Mouse (Mus musculus) embryonic facial prominence, embryonic 13.5 days (tissue): Measurements from ENCODE around the gene Foxp1. TPM values are rescaled to one million over a fixed set of nuclear protein-coding genes. Genes with fewer than 3 reads are reported as not detected.

ENCODE experiments used
- ATAC-seq: fragments of 200-750 bp; cut with Nextera tagmentation; 2 replicates; pipeline ENCODE4 v1.8.0; 2017; ENCODE audit warnings: low read depth; ENCODE audit not compliant: insufficient number of reproducible peaks, insufficient read depth, low FRiP score, low TSS enrichment
- H3K27ac ChIP-seq: fragments of 300-500 bp; sonication (generic); 2 replicates; pipeline ENCODE4 v1.5.1; 2015; ENCODE audit warnings: moderate library complexity, mild to moderate bottlenecking, inconsistent platforms
- H3K27me3 ChIP-seq: fragments of 300-500 bp; sonication (generic); 2 replicates; pipeline ENCODE4 v1.6.1; 2015; ENCODE audit warnings: mild to moderate bottlenecking, inconsistent platforms
- H3K36me3 ChIP-seq: fragments of 300-500 bp; sonication (generic); 2 replicates; pipeline ENCODE4 v1.6.1; 2015; ENCODE audit warnings: mild to moderate bottlenecking, inconsistent platforms
- H3K4me1 ChIP-seq: fragments of 300-500 bp; sonication (generic); 2 replicates; pipeline ENCODE4 v1.6.1; 2015; ENCODE audit warnings: inconsistent platforms
- H3K4me2 ChIP-seq: fragments of 300-500 bp; sonication (generic); 2 replicates; pipeline ENCODE4 v1.6.1; 2015; ENCODE audit warnings: moderate library complexity, mild to moderate bottlenecking, inconsistent platforms
- H3K4me3 ChIP-seq: fragments of 300-500 bp; sonication (generic); 2 replicates; pipeline ENCODE4 v1.5.1; 2015; ENCODE audit warnings: mild to moderate bottlenecking, inconsistent platforms
- H3K9ac ChIP-seq: fragments of 300-500 bp; sonication (generic); 2 replicates; pipeline ENCODE4 v1.6.1; 2015; ENCODE audit warnings: mild to moderate bottlenecking, inconsistent platforms
- H3K9me3 ChIP-seq: fragments of 300-500 bp; sonication (generic); 2 replicates; pipeline ENCODE4 v1.6.1; 2016; ENCODE audit warnings: inconsistent platforms
- WGBS: fragments of 180-500 bp; shearing (Covaris S2); methylation state at CpG from one replicate; pipeline ENCODE4 v1.1.7; 2015; ENCODE audit warnings: mixed read lengths; 5-methylcytosine and 5-hydroxymethylcytosine counted together
- polyA plus RNA-seq: library from polyadenylated mRNA; unstranded; fragments of >200 nt; fragmentation: Nextera tagmentation; extraction: Ambion mirVana; gene quantifications from 2 replicates; pipeline ENCODE4 v1.2.1, GENCODE M21; 2015

Foxp1 gene
- polyA plus RNA-seq, 1 experiment from 2014 or later = 66.7 TPM

DNA sequence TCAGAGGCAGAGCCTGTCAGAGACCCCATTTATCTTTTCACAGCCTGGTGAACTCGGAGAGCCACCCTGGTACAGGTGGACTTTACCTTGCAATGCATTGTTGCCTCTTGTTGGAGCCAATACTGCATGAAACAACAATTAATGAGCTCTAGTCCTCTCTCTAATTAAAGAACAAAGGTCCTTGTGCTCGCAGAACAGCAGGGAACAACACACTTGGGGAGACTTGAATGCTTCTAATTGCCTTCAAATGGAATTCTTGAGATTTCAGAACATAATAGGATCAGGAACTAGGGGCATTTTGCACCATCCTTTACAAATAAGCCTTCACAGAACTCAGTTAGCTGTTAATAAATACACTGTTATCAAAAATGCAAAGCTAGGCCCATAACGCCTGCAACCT is 418.6 kb downstream of the Foxp1 start:
- Histone ChIP-seq H3K27me3 (0 out of 2 replicates have a peak, but pooled peaks cover 7% of the 10 kb centered on the region), H3K4me3 (no peak overlapping the region), H3K4me1 (peaks cover 11% of the 10 kb centered on the region), H3K9me3 (no peaks in the 10 kb centered on the region), H3K4me2 (no peak overlapping the region), H3K9ac (no peak overlapping the region), H3K27ac (no peak overlapping the region), H3K36me3 (no peaks in the 10 kb centered on the region)
- ATAC-seq = no peak
- WGBS = 60% methylated on average over 3 of the region's 3 CpGs

DNA sequence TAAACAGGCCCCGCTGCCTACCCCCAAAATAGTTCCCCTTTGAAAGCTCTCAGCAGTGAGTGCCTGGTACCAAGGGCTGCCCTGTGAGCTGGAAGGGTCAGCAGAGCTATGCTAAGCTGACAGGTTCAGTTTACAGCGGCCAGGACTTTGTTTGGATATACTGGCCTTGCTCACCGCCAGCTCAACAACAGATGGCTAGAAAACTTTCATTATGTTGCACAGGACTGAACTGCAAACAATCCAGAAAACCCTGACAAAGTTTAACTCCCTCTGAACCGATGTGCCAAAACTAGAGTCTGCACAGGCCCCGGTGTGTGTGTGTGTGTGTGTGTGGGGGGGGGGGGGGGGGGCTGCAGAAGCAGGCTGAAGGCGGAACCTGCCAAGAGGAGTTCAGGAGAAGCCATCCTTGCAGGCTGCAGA is 421.0 kb downstream of the Foxp1 start:
- Histone ChIP-seq H3K27me3 (peaks cover 17% of the 10 kb centered on the region), H3K4me3 (no peak overlapping the region), H3K9ac (no peak overlapping the region; the same call in 1 of the 2 replicates), H3K9me3 (no peaks in the 10 kb centered on the region), H3K4me1 (peaks cover 19% of the 10 kb centered on the region), H3K27ac (no peak overlapping the region), H3K36me3 (no peaks in the 10 kb centered on the region), H3K4me2 (peak overlapping the region; percentile 37)
- WGBS = 7% methylated on average over 6 of the region's 6 CpGs
- ATAC-seq = no peak

DNA sequence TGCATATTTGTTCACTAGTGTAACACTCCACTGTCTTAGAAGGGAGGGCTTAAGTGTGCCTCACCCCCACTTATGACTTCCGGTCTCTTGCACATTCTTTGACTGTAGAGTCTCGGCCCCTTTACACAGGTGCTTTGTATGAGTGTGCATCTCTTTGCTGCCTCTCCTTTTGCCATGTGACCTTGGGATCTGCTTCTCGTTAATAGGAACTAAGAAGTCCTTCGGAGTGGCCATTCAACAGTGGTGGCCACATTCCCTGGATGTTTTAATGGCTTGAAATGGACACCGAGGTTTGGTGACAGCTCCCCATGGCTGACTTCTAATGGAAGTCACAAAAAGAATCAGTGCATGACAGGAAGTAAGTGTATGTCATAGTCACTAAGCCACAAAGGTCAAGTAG is 422.2 kb downstream of the Foxp1 start:
- Histone ChIP-seq H3K36me3 (no peaks in the 10 kb centered on the region), H3K4me3 (no peak overlapping the region), H3K27me3 (peaks cover 14% of the 10 kb centered on the region), H3K4me2 (no peak overlapping the region), H3K27ac (no peak overlapping the region), H3K4me1 (peaks cover 30% of the 10 kb centered on the region), H3K9ac (no peak overlapping the region), H3K9me3 (no peaks in the 10 kb centered on the region)
- ATAC-seq = no peak
- 27% methylated on average over 5 of the region's 5 CpGs for WGBS

DNA sequence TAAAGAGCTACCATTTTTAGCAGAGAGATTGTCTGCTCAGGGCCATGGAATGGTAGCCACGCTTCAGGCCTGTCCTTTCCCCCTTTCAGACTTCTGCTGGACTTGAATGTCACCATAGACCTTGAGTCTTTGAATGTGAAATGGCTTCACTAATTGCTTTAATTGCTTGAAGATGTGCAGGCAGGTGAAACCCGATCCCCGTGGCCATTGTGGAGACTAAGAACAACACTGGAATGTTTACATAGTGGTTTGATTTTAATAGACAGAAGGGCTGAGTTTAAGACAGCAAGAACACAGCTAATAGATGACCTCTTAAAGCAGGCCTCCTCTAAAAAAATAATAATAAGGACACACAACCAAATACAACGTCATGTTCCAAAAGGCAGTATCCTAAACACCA is 422.7 kb downstream of the Foxp1 start:
- no peak overlapping the region for H3K27ac ChIP-seq
- ATAC-seq = no peak
- peaks cover 14% of the 10 kb centered on the region for H3K27me3 ChIP-seq
- peaks cover 32% of the 10 kb centered on the region for H3K4me1 ChIP-seq
- H3K4me3 ChIP-seq = no peak overlapping the region
- H3K36me3 ChIP-seq = no peaks in the 10 kb centered on the region
- H3K4me2 ChIP-seq = no peak overlapping the region
- 18% methylated on average over 4 of the region's 4 CpGs for WGBS
- H3K9me3 ChIP-seq = no peaks in the 10 kb centered on the region
- no peak overlapping the region for H3K9ac ChIP-seq

DNA sequence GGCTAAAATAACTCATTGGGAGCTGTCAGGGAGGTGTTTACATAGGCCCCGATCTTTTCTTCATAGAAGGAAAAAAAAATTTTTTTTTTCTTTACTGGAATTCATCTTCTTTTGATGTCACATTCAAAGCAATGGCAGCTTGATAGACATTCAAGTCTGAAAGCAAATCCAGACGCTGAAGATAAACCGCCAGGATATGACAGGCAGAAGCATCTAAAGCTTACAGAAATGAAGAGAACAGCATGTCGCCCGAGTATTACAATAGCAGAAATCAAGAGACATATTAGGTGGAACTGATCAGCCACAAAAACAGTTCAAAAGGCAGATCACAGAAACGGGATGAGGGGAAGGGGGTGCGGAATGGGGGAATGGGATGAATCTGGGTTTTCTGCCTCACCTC is 425.3 kb downstream of the Foxp1 start:
- WGBS = 38% methylated on average over 7 of the region's 7 CpGs
- H3K4me1 ChIP-seq = peaks cover 35% of the 10 kb centered on the region

DNA sequence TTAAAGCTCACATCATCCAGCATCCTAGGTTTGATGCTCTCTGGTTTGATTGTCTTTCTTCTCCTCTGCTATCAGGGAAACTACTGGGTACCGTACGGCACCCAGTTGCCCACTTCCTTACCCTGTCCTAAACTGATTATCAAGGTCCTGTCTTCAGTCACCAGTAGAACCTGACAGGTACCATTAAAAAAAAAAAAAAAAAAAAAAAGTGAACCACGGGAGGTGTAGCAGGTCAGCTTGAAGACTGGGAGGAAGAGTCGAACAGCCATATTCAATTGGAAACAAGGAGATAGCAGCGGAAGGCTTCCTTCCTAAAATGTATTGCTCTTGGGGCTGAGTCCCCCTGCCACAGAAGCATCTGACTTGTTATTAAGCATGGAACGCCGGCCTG is 425.8 kb downstream of the Foxp1 start:
- peaks cover 10% of the 10 kb centered on the region for H3K27me3 ChIP-seq
- no peaks in the 10 kb centered on the region for H3K9me3 ChIP-seq
- no peak overlapping the region for H3K4me2 ChIP-seq
- H3K9ac ChIP-seq = no peak overlapping the region
- ATAC-seq = no peak
- no peak overlapping the region for H3K27ac ChIP-seq
- H3K4me1 ChIP-seq = peaks cover 34% of the 10 kb centered on the region
- no peaks in the 10 kb centered on the region for H3K36me3 ChIP-seq
- H3K4me3 ChIP-seq = no peak overlapping the region
- WGBS = 69% methylated on average over 7 of the region's 7 CpGs

More for the DNA sequence above, 425.3 kb downstream of the Foxp1 start:
- Histone ChIP-seq H3K9ac (no peak overlapping the region), H3K27ac (no peak overlapping the region), H3K36me3 (no peaks in the 10 kb centered on the region), H3K4me2 (no peak overlapping the region), H3K27me3 (peaks cover 10% of the 10 kb centered on the region), H3K9me3 (no peaks in the 10 kb centered on the region), H3K4me3 (no peak overlapping the region)
- ATAC-seq = no peak

DNA sequence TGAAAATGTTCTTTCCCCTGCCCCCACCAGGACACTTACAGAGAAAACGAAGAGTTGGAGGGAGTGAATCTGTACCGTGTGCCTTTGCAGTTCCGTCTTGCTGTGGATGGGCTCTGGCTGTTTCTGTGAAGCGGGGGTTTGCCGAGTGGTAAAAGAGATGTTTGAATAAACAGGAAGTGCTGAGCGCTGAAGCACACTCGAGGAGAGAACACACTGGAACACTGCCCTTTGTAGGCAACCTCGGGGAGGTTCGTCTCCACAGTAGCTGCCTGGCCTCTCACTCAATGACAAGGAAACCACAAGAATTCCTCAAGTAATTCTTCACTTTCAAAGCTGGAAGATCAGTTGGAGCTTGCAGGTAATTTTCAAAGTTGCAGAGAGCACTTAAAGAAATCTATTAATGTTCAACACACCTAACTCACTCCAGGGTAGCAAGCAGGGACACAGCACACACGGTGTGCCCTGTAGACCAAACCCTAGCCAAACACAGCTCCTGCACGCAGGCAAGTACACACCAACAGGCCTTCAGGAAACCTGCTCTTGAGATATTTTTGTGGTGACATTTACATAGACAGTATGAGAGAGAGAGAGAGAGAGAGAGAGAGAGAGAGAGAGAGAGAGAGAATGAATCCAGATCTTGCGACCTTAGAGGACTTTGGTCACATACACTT is 426.3 kb downstream of the Foxp1 start:
- Histone ChIP-seq H3K9ac (peak overlapping the region; percentile 58), H3K4me2 (peak overlapping the region; percentile 63), H3K27ac (peak overlapping the region; percentile 40; the same call in 1 of the 2 replicates), H3K36me3 (no peaks in the 10 kb centered on the region), H3K4me3 (peak overlapping the region; percentile 34), H3K27me3 (peaks cover 10% of the 10 kb centered on the region), H3K4me1 (peaks cover 33% of the 10 kb centered on the region), H3K9me3 (no peaks in the 10 kb centered on the region)
- 26% methylated on average over 12 of the region's 12 CpGs for WGBS
- no peak for ATAC-seq

DNA sequence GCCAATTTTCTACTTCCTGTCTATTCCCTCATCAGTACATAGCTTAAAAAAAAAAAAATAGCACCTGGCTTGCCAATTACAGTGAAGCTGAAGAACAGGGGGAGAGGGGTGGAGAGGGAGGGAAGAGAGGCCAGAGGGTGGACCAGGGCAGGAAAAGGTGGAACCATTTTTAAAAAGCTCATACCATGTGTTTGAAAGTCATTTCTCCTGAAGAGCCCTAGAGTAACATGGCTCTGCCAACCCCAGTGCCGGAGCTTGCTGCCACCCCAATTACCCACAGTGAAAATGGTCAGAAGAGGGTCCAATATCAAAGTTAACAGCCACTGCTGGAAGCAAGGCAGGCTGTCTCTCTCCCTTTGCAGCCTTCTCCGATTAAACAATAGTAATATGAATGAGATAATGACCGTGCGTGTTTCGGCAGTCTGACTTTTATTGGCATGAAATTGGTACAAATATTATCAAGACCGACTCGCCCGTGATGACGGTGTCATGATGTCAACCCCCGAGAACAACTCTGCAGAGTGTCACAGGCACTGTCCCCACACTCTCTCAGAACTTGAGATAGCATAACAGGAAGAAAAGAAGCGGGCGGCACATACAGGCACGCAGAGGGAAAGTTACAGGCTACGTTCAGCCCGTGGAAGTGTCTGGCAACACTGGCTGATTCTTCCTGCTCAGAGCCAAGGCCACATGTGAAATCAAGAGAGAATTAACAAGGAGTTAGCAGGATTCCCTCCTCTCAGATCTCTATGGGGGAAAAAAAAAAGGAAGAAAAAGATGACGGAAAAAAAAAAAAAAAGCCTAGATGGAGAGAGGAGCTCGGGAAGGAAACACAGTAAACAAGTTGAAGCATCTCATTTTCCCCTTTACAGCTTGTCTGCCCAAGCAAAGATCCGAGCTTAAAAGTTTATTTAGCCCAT is 427.1 kb downstream of the Foxp1 start:
- Histone ChIP-seq H3K36me3 (no peaks in the 10 kb centered on the region), H3K27ac (peak overlapping the region; percentile 40; the same call in 1 of the 2 replicates), H3K9ac (peak overlapping the region; percentile 58), H3K4me2 (peak overlapping the region; percentile 63), H3K9me3 (no peaks in the 10 kb centered on the region), H3K4me3 (peak overlapping the region; percentile 34), H3K27me3 (peaks cover 10% of the 10 kb centered on the region), H3K4me1 (peaks cover 32% of the 10 kb centered on the region)
- ATAC-seq = no peak
- 8% methylated on average over 18 of the region's 18 CpGs for WGBS

DNA sequence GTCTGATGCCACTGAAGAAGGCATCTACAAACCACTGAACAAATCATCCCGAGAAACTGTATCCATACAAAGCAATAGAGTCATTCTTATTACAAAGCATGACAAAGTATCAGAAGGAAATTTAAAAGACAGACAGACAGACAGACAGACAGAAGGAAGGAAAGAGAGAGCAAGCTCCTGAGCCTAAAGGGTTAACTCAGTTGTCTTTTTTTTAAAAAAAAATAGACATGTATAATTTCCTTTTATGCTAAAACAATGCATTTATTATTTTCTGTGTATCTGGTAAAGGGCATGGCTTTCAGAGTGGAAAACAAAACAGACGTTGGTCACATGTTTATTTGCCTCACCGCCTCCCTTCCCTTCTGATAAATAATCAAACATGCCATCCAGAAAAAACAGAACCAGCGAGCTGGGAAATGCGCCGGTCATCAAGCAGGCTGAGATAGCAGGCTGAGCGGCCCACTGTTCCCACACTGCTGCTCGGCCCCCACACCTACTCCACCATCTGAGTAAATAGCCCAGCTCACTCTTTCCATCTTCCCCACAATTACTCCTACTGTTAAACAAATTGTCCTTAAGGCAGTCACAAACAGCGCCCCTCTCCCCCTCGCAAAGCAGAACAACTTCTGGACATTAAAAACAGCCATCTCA is 428.1 kb downstream of the Foxp1 start:
- 21% methylated on average over 10 of the region's 10 CpGs for WGBS
- no peak overlapping the region for H3K9ac ChIP-seq
- 0 out of 2 replicates have a peak overlapping the region, but pooled peaks have one; percentile 10 for H3K4me3 ChIP-seq
- H3K27me3 ChIP-seq = peaks cover 10% of the 10 kb centered on the region
- ATAC-seq = no peak
- no peak overlapping the region for H3K27ac ChIP-seq
- H3K9me3 ChIP-seq = no peaks in the 10 kb centered on the region
- no peaks in the 10 kb centered on the region for H3K36me3 ChIP-seq
- peak overlapping the region; percentile 63 for H3K4me2 ChIP-seq
- H3K4me1 ChIP-seq = peaks cover 32% of the 10 kb centered on the region

DNA sequence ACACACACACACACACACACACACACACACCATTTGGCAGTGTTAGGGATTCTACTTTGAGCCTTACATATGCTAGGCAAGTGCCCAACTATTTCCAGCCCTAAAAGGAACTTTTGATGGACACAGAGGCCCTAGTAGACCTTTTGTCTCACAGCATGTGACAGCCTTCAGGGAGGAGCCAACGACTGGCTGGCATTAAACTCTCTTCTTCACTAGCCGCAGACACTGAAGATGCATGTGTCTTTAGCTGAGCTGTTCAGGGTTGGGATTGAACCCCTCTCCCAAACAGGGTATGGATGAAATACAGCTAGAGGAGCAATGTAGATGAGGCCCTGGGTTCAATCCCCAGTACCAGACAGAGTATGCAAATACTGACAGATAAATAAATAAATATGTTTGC is 428.7 kb downstream of the Foxp1 start:
- H3K4me3 ChIP-seq = no peak overlapping the region
- H3K4me1 ChIP-seq = peaks cover 32% of the 10 kb centered on the region
- 50% methylated on average over 2 of the region's 2 CpGs for WGBS
- no peak for ATAC-seq
- H3K9me3 ChIP-seq = no peaks in the 10 kb centered on the region
- H3K9ac ChIP-seq = no peak overlapping the region
- H3K36me3 ChIP-seq = no peaks in the 10 kb centered on the region
- H3K27me3 ChIP-seq = peaks cover 10% of the 10 kb centered on the region
- H3K27ac ChIP-seq = no peak overlapping the region
- no peak overlapping the region for H3K4me2 ChIP-seq

DNA sequence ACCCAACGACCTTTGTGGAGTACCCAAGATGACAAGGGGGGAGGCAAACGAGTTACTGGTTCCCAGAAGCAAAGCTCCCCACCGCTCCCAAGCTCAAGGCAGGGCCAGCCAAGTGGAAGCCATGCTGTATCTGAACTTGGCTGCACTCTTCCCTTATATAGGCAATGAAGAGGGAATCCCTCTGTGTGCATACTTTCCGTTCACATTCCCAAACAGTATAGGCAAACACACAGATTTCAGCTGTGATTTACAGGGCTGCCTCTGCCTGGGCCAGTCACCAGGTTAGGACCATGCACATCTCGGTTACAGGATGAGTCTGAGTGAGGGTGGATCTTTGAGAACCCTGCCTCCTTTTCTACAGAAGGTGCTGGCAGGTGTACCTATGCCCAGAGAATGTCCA is 429.3 kb downstream of the Foxp1 start:
- Histone ChIP-seq H3K9ac (no peak overlapping the region), H3K4me2 (no peak overlapping the region), H3K27ac (no peak overlapping the region), H3K4me3 (no peak overlapping the region), H3K9me3 (no peaks in the 10 kb centered on the region), H3K4me1 (peaks cover 32% of the 10 kb centered on the region), H3K27me3 (peaks cover 10% of the 10 kb centered on the region), H3K36me3 (no peaks in the 10 kb centered on the region)
- 62% methylated on average over 5 of the region's 5 CpGs for WGBS
- ATAC-seq = no peak
